In genomic region chr3:102506061-102506460, GRCm38 (mm10) we compare ENCODE assay signal across 24 mouse cellular contexts. TPM values are rescaled to one million over a fixed set of nuclear protein-coding genes. Genes with fewer than 3 reads are reported as not detected.
DNase-seq lines count a peak whose midpoint lies in the region; ATAC-seq and TF ChIP-seq lines count a peak whose summit lies in the region.
"Had no signal": no experiment of that assay in that cellular context is flagged by ENCODE, and none has a peak within 500 bp of the region (broad histone marks: within the 10 kb centered on the region; RNA-seq: fewer than 3 reads in every experiment).

No protein-coding gene starts in this region.

- WGBS in limb, embryonic 12.5 days: 61% methylated on average over 12 of the region's 12 CpGs

- no peak for TF ChIP-seq POLR2A in brain, embryonic 14.5 days (IDR thresholded peaks at IDR 0.05; ENCODE audit: borderline replicate concordance, extremely low read depth, insufficient read depth, insufficient read length, poor library complexity, severe bottlenecking)
- TF ChIP-seq POLR2A in myocyte (IDR thresholded peaks at IDR 0.05; ENCODE audit: insufficient read length, low read depth): no peak

- H3K4me1 ChIP-seq in limb, embryonic 12.5 days (replicated peaks): peaks cover 33% of the 10 kb centered on the region
- H3K4me1 ChIP-seq: hindbrain, embryonic 13.5 days had no signal

- intact Hi-C loops in left cerebral cortex, postnatal 14 days (cut with DNase I): no loop called here

- H3K9ac ChIP-seq in limb, embryonic 12.5 days (replicated peaks): no peak overlapping the region
- H3K9ac ChIP-seq: forebrain, embryonic 12.5 days; hindbrain, embryonic 13.5 days had no signal

- peak; percentile 30 to 39 for DNase-seq in right cerebral cortex, postnatal 10 days (ENCODE audit: low spot score in 2 of 2)
- no peak for DNase-seq in right cerebral cortex, postnatal 4 days
- peak; percentile 38 for DNase-seq in brain, embryonic 14.5 days (ENCODE audit: low read depth)
- DNase-seq in left cerebral cortex, postnatal 14 days (ENCODE audit: low spot score in 2 of 2): no peak
- no peak for DNase-seq in gastrocnemius, postnatal 25 days
- no peak for DNase-seq in left cerebral cortex, adult 18-20 months (ENCODE audit: low spot score in 2 of 2)
- DNase-seq: adrenal gland, postnatal 10 days; B cell, adult 2 months; cerebellum, adult 18-20 months; cerebellum, adult 9-11 months; cerebellum, postnatal 36 days; gastrocnemius, postnatal 36 days; heart, adult 11 months; heart, postnatal 10 days; heart, postnatal 4 days had no signal

- H3K4me2 ChIP-seq in limb, embryonic 12.5 days: no peak overlapping the region
- H3K4me2 ChIP-seq in myocyte (ENCODE audit: low read depth): peak overlapping the region; percentile 36
- H3K4me2 ChIP-seq: forebrain, embryonic 12.5 days; hindbrain, embryonic 13.5 days had no signal

- TF ChIP-seq CTCF in brain, embryonic 14.5 days (IDR thresholded peaks at IDR 0.05; ENCODE audit: borderline replicate concordance, extremely low read depth, insufficient read depth, insufficient read length): no peak

- H3K27me3 ChIP-seq in limb, embryonic 12.5 days: no peaks in the 10 kb centered on the region
- no peaks in the 10 kb centered on the region for H3K27me3 ChIP-seq in myocyte (ENCODE audit: control insufficient read depth, insufficient read depth, insufficient read length)
- H3K27me3 ChIP-seq: forebrain, embryonic 12.5 days; hindbrain, embryonic 13.5 days had no signal

- no peak overlapping the region for H3ac ChIP-seq in myocyte (ENCODE audit: control insufficient read depth, insufficient read length)

- ATAC-seq in limb, embryonic 12.5 days (ENCODE audit: insufficient number of reproducible peaks, insufficient read depth, low FRiP score, low TSS enrichment, low read depth): no peak
- ATAC-seq: CD4-positive, CD25-positive, alpha-beta regulatory T cell, adult 4 months; forebrain, embryonic 16.5 days; hindbrain, postnatal 0 days had no signal

- no peak overlapping the region for H3K4me3 ChIP-seq in limb, embryonic 12.5 days (replicated peaks)
- no peak overlapping the region for H3K4me3 ChIP-seq in myocyte
- H3K4me3 ChIP-seq: forebrain, embryonic 12.5 days; heart, embryonic 10.5 days; hindbrain, embryonic 13.5 days had no signal

- peak overlapping the region; percentile 54; the same call in 1 of the 2 replicates for H3K27ac ChIP-seq in limb, embryonic 12.5 days
- H3K27ac ChIP-seq: forebrain, embryonic 12.5 days; heart, embryonic 10.5 days; hindbrain, embryonic 13.5 days; hindbrain, postnatal 0 days had no signal

- no peaks in the 10 kb centered on the region for H3K9me3 ChIP-seq in limb, embryonic 12.5 days
- H3K9me3 ChIP-seq: forebrain, embryonic 12.5 days; heart, embryonic 10.5 days; hindbrain, embryonic 13.5 days had no signal

- H3K79me2 ChIP-seq in myocyte (ENCODE audit: control insufficient read depth, insufficient read depth): no peaks in the 10 kb centered on the region

- H3K36me3 ChIP-seq in limb, embryonic 12.5 days: no peaks in the 10 kb centered on the region
- no peaks in the 10 kb centered on the region for H3K36me3 ChIP-seq in myocyte (ENCODE audit: control insufficient read depth, insufficient read depth)
- H3K36me3 ChIP-seq: forebrain, embryonic 12.5 days; heart, embryonic 10.5 days; hindbrain, embryonic 13.5 days had no signal

TF ChIP-seq in myocyte, 11 proteins besides CTCF, POLR2A, EP300 and RAD21:
- TF ChIP-seq REST (IDR thresholded peaks at IDR 0.05; ENCODE audit: insufficient read depth, insufficient read length): no peak
- no peak for TF ChIP-seq CEBPB (IDR thresholded peaks at IDR 0.05; ENCODE audit: insufficient read depth, poor library complexity, severe bottlenecking)
- TF ChIP-seq MAX (IDR thresholded peaks at IDR 0.05; ENCODE audit: low read depth): no peak
- TF ChIP-seq SRF (IDR thresholded peaks at IDR 0.05; ENCODE audit: control insufficient read depth, insufficient read length, low read depth): no peak
- no peak for TF ChIP-seq E2F4 (IDR thresholded peaks at IDR 0.05; ENCODE audit: insufficient read depth)
- TF ChIP-seq TCF3 (IDR thresholded peaks at IDR 0.05; ENCODE audit: insufficient read length, low read depth): no peak
- TF ChIP-seq MYOG (IDR thresholded peaks at IDR 0.05; ENCODE audit: control insufficient read depth in 1 of 3, insufficient read depth in 1 of 3, insufficient read length in 2 of 3, low read depth in 2 of 3): peak in 1 of 3 experiments; percentile 8

RNA-seq across cellular contexts. Expression of gene Ngf, which starts 36.3 kb away (rescaled TPM):
- 3.2 and 4.2 TPM in 2 replicates for polyA plus RNA-seq in brain, embryonic 14.5 days (2012; rRNA removed)
- 6.3 and 7.2 TPM in 2 replicates for polyA plus RNA-seq in limb, embryonic 12.5 days (2016; fragmentation: Nextera tagmentation; extraction: Ambion mirVana)
- 3.3 TPM for polyA plus RNA-seq in myocyte (2012; fragmentation: generic; extraction: Trizol)
- 10 to 100 TPM in 1 of 2 experiments, 1 to 10 TPM in 1; 7.3 to 11.9 TPM for total RNA-seq in left cerebral cortex, postnatal 14 days (2021)
- 1 to 10 TPM in 1 of 2 experiments, under 1 TPM in 1; 0.72 to 1.3 TPM for total RNA-seq in gastrocnemius, postnatal 25 days (2021)
- total RNA-seq in left cerebral cortex, adult 18-20 months (2021): 1 to 10 TPM; 3.4 to 3.6 TPM
- total RNA-seq: MEL had no signal
- polyA plus RNA-seq: CD4-positive, CD25-positive, alpha-beta regulatory T cell, adult 4 months had no signal

Comparison
In these comparisons a context has a peak if more than half of its experiments do, and no peak if none do; other contexts are left out.
1. DNase-seq: peak in right cerebral cortex, postnatal 10 days (2 of 2) and brain, embryonic 14.5 days (single experiment); none in right cerebral cortex, postnatal 4 days (single experiment), left cerebral cortex, postnatal 14 days (0 of 2), gastrocnemius, postnatal 25 days (single experiment) and left cerebral cortex, adult 18-20 months (0 of 2).